Mouse (Mus musculus) heart, postnatal 0 days (tissue): ENCODE measurements at regions not wholly inside any gene's neighbourhood (a gene's known extent, or its start where the extent isn't known, plus 50 kb on each side); places are given as distances from the start of the nearest gene placed in this dataset.
A peak's percentile ranks its signal among the peaks of the same experiment; 100 is the strongest.

Experiments used
- ATAC-seq: fragments of 200-750 bp; cut with Nextera tagmentation; 2 replicates; pipeline ENCODE4 v1.8.0; 2017; ENCODE audit warnings: low read depth, moderate number of reproducible peaks, moderate library complexity; ENCODE audit not compliant: insufficient read depth
- DNase-seq: peaks from one replicate; pipeline ENCODE4 v3.0.0-alpha.2; 2016; ENCODE audit warnings: low spot score
- H3K27ac ChIP-seq: fragments of 300-500 bp; sonication (generic); 2 replicates; pipeline ENCODE4 v1.5.1; 2014; ENCODE audit warnings: low read depth, mild to moderate bottlenecking
- H3K27me3 ChIP-seq: fragments of 300-500 bp; sonication (generic); 2 replicates; pipeline ENCODE4 v1.6.1; 2014; ENCODE audit warnings: low read length, mixed read lengths; ENCODE audit not compliant: control insufficient read depth, insufficient read depth
- H3K36me3 ChIP-seq: fragments of 300-500 bp; sonication (generic); replicated peaks from 2 replicates; pipeline ENCODE4 v1.6.1; 2014; ENCODE audit warnings: low read length, mixed read lengths; ENCODE audit not compliant: control insufficient read depth, insufficient read depth
- H3K4me1 ChIP-seq: fragments of 300-500 bp; sonication (generic); 2 replicates; pipeline ENCODE4 v1.6.1; 2014; ENCODE audit warnings: antibody characterized with exemption; ENCODE audit not compliant: control insufficient read depth, insufficient read depth
- H3K4me2 ChIP-seq: fragments of 300-500 bp; sonication (generic); 2 replicates; pipeline ENCODE4 v1.6.1; 2014; ENCODE audit warnings: low read depth, mild to moderate bottlenecking, low read length, moderate library complexity
- H3K4me3 ChIP-seq: fragments of 300-500 bp; sonication (generic); 2 replicates; pipeline ENCODE4 v1.5.1; 2014; ENCODE audit warnings: low read depth, low read length
- H3K9ac ChIP-seq: fragments of 300-500 bp; sonication (generic); replicated peaks from 2 replicates; pipeline ENCODE4 v1.6.1; 2014; ENCODE audit warnings: low read depth, low read length, mixed read lengths
- H3K9me3 ChIP-seq: fragments of 300-500 bp; sonication (generic); replicated peaks from 2 replicates; pipeline ENCODE4 v1.6.1; 2016; ENCODE audit warnings: low read length; ENCODE audit not compliant: control insufficient read depth
- CTCF ChIP-seq: IDR thresholded peaks from 2 replicates; pipeline ENCODE4 v1.5.1; 2016; ENCODE audit warnings: antibody characterized with exemption, control low read depth, low read depth
- EP300 ChIP-seq: IDR thresholded peaks from 2 replicates; pipeline ENCODE4 v1.6.1; 2016; ENCODE audit warnings: antibody characterized with exemption, low read depth
- WGBS: fragments of 180-500 bp; shearing (Covaris S2); extraction: QIAGEN DNeasy Blood & Tissue Kit; methylation state at CpG from one replicate; pipeline ENCODE4 v1.1.7; 2014; 5-methylcytosine and 5-hydroxymethylcytosine counted together

GRCm38 (mm10) chr7:79201246-79201645, 52.4 kb upstream of the Mfge8 start:
- Histone ChIP-seq H3K4me1 (peaks cover 13% of the 10 kb centered on the region), H3K9ac (no peak overlapping the region), H3K27me3 (no peaks in the 10 kb centered on the region), H3K4me2 (no peak overlapping the region), H3K27ac (peak overlapping the region; percentile 88), H3K4me3 (no peak overlapping the region), H3K36me3 (no peaks in the 10 kb centered on the region), H3K9me3 (no peaks in the 10 kb centered on the region)
- TF ChIP-seq CTCF (no peak), EP300 (no peak)
- no peak for DNase-seq
- ATAC-seq = no peak

- peak; percentile 69 for ATAC-seq
Measured at GRCm38 (mm10) chr7:79202336-79202735, 53.5 kb upstream of the Mfge8 start.

DNA sequence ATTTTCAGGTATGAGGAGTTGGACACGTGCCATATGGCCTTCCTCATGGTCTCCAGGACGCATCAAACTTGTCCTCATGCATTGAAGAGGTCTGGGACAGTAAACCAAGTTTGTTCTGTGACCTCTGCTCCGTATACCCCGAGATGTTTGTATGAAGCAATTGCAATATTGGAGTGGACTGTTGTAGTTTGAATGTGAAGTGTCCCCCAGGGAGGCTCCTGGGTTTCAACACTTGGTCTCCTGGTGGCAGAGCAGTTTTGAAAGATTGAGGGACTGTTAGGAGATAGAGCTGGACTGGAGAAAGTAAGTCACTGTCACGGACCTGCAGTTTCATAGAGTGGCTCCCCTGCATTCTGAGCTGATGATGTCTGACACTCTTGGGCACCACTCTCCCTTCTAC, 54.6 kb upstream of the Mfge8 start:
- Histone ChIP-seq H3K9ac (no peak overlapping the region), H3K27me3 (no peaks in the 10 kb centered on the region), H3K4me2 (no peak overlapping the region), H3K4me3 (no peak overlapping the region), H3K36me3 (no peaks in the 10 kb centered on the region), H3K9me3 (no peaks in the 10 kb centered on the region), H3K4me1 (peaks cover 13% of the 10 kb centered on the region), H3K27ac (peak overlapping the region; percentile 88; the same call in 1 of the 2 replicates)
- TF ChIP-seq CTCF (no peak), EP300 (no peak)
- WGBS = 73% methylated on average over 5 of the region's 5 CpGs
- DNase-seq (no peak), ATAC-seq (no peak)

More at GRCm38 (mm10) chr7:79202336-79202735, 53.5 kb upstream of the Mfge8 start:
- H3K27me3 ChIP-seq = no peaks in the 10 kb centered on the region
- H3K4me2 ChIP-seq = no peak overlapping the region; the same call in 1 of the 2 replicates
- no peak overlapping the region for H3K4me3 ChIP-seq
- H3K36me3 ChIP-seq = no peaks in the 10 kb centered on the region
- H3K4me1 ChIP-seq = peaks cover 13% of the 10 kb centered on the region
- no peaks in the 10 kb centered on the region for H3K9me3 ChIP-seq
- no peak overlapping the region for H3K9ac ChIP-seq
- H3K27ac ChIP-seq = peak overlapping the region; percentile 88
- WGBS = 26% methylated on average over 7 of the region's 7 CpGs
- TF ChIP-seq EP300 (peak; percentile 61; the same call in 1 of the 2 replicates), CTCF (no peak)
- peak; percentile 69 for DNase-seq

- Histone ChIP-seq H3K4me1 (peaks cover 29% of the 10 kb centered on the region), H3K27me3 (no peaks in the 10 kb centered on the region), H3K4me3 (no peak overlapping the region), H3K9ac (no peak overlapping the region), H3K9me3 (no peaks in the 10 kb centered on the region), H3K36me3 (no peaks in the 10 kb centered on the region), H3K4me2 (no peak overlapping the region), H3K27ac (no peak overlapping the region)
- DNase-seq (no peak), ATAC-seq (no peak)
- TF ChIP-seq CTCF (no peak), EP300 (no peak)
- WGBS = 34% methylated on average over 8 of the region's 8 CpGs
Measured at GRCm38 (mm10) chr7:79207140-79207539, 58.3 kb upstream of the Mfge8 start.

- ATAC-seq = no peak
- 93% methylated on average over 2 of the region's 2 CpGs for WGBS
- H3K27me3 ChIP-seq = no peaks in the 10 kb centered on the region
- TF ChIP-seq CTCF = peak; percentile 19
- TF ChIP-seq EP300 = no peak
- no peak overlapping the region for H3K4me3 ChIP-seq
- peaks cover 16% of the 10 kb centered on the region for H3K4me1 ChIP-seq
- H3K9me3 ChIP-seq = no peaks in the 10 kb centered on the region
- no peak overlapping the region for H3K9ac ChIP-seq
- DNase-seq = no peak
- H3K36me3 ChIP-seq = no peaks in the 10 kb centered on the region
- H3K4me2 ChIP-seq = peak overlapping the region; percentile 48
- no peak overlapping the region for H3K27ac ChIP-seq
Measured at GRCm38 (mm10) chr7:79210376-79211215, 61.7 kb upstream of the Mfge8 start.
